Mouse (Mus musculus) left cerebral cortex, adult 8-10 months (tissue): ENCODE measurements around the gene Plekhj1. TPM values are rescaled to one million over a fixed set of nuclear protein-coding genes. Genes with fewer than 3 reads are reported as not detected.

ENCODE experiments used
- DNase-seq, 2 experiments: peaks; one replicate each; pipeline ENCODE4 v3.0.0; 2022; ENCODE audit warnings: low spot score in 2 of 2
- total RNA-seq, 4 experiments: library from RNA; stranded (reverse); gene quantifications; 2 replicates each; pipeline ENCODE4 v1.2.4; 2022

Plekhj1 gene
- total RNA-seq, 4 experiments from 2014 or later = 61.3 to 74.5 (median 66.4) TPM

GRCm38 (mm10) chr10:80805925-80806324 is 7.5 kb upstream of the Plekhj1 start:
- DNase-seq = peak in 1 of 2 experiments; percentile 55

- DNase-seq = no peak
Measured at GRCm38 (mm10) chr10:80805322-80805721, 6.9 kb upstream of the Plekhj1 start.

GRCm38 (mm10) chr10:80804916-80805315 is 6.5 kb upstream of the Plekhj1 start, which contains the start of gene Amh:
Gene Amh, plus strand, starts transcription at chr10:80805243.
- no peak for DNase-seq

GRCm38 (mm10) chr10:80804340-80804739 is 5.9 kb upstream of the Plekhj1 start:
- no peak for DNase-seq

GRCm38 (mm10) chr10:80802996-80803395 is 4.6 kb upstream of the Plekhj1 start:
- no peak for DNase-seq

GRCm38 (mm10) chr10:80802204-80802912 is 3.9 kb upstream of the Plekhj1 start:
- DNase-seq = no peak

- DNase-seq = no peak
Measured at GRCm38 (mm10) chr10:80799070-80799566, 692 bp upstream of the Plekhj1 start.

- no peak for DNase-seq
Measured at GRCm38 (mm10) chr10:80797186-80798149, 958 bp downstream of the Plekhj1 start.

- DNase-seq = no peak
Measured at GRCm38 (mm10) chr10:80796307-80796848, 2.0 kb downstream of the Plekhj1 start.

GRCm38 (mm10) chr10:80794750-80795149 is 3.7 kb downstream of the Plekhj1 start:
- DNase-seq = no peak

GRCm38 (mm10) chr10:80793803-80794202 is 4.6 kb downstream of the Plekhj1 start:
- DNase-seq = no peak

- DNase-seq = no peak
Measured at GRCm38 (mm10) chr10:80793033-80793784, 5.2 kb downstream of the Plekhj1 start.

- DNase-seq = no peak
Measured at GRCm38 (mm10) chr10:80792175-80793032, 6.0 kb downstream of the Plekhj1 start.

- peak in 1 of 2 experiments; percentile 63 for DNase-seq
Measured at GRCm38 (mm10) chr10:80791476-80792174, 6.8 kb downstream of the Plekhj1 start.

GRCm38 (mm10) chr10:80790761-80791404 is 7.5 kb downstream of the Plekhj1 start:
- no peak for DNase-seq

- no peak for DNase-seq
Measured at GRCm38 (mm10) chr10:80787517-80787916, 10.9 kb downstream of the Plekhj1 start.

- DNase-seq = no peak
Measured at GRCm38 (mm10) chr10:80785963-80786362, 12.5 kb downstream of the Plekhj1 start.

GRCm38 (mm10) chr10:80784871-80785270 is 13.6 kb downstream of the Plekhj1 start:
- DNase-seq = no peak

GRCm38 (mm10) chr10:80784302-80784701 is 14.1 kb downstream of the Plekhj1 start:
- no peak for DNase-seq
